Mouse (Mus musculus) C2C12 (cell line): ENCODE results near the gene Arid5b. TPM values are rescaled to one million over a fixed set of nuclear protein-coding genes. Genes with fewer than 3 reads are reported as not detected.

Experiments
- H3K27me3 ChIP-seq: one replicate; pipeline ENCODE4 v1.6.1; 2011; ENCODE audit not compliant: control insufficient read depth, insufficient read depth, insufficient read length
- H3K36me3 ChIP-seq: one replicate; pipeline ENCODE4 v1.6.1; 2011; ENCODE audit not compliant: control insufficient read depth, insufficient read depth
- H3K4me3 ChIP-seq: one replicate; pipeline ENCODE4 v1.5.1; 2011; ENCODE audit warnings: mild to moderate bottlenecking, control low read depth; ENCODE audit not compliant: poor library complexity, insufficient read depth, severe bottlenecking
- H3K79me2 ChIP-seq: one replicate; pipeline ENCODE4 v1.6.1; 2011; ENCODE audit not compliant: control insufficient read depth, insufficient read depth
- H3K79me3 ChIP-seq: one replicate; pipeline ENCODE4 v1.6.1; 2011; ENCODE audit warnings: low read depth, control low read depth
- H3ac ChIP-seq: one replicate; pipeline ENCODE3; 2011; ENCODE audit warnings: low read depth; ENCODE audit not compliant: control insufficient read depth, insufficient read length
- CEBPB ChIP-seq: IDR thresholded peaks from one replicate; pipeline ENCODE4 v1.6.1; 2011; ENCODE audit warnings: low read depth, mild to moderate bottlenecking, control low read depth, moderate library complexity
- CTCF ChIP-seq: IDR thresholded peaks from one replicate; pipeline ENCODE4 v1.5.1; 2011; ENCODE audit not compliant: control insufficient read depth, insufficient read depth, insufficient read length
- FOSL1 ChIP-seq: IDR thresholded peaks from one replicate; pipeline ENCODE4 v1.8.0; 2011; ENCODE audit warnings: mild to moderate bottlenecking, low read length; ENCODE audit not compliant: poor library complexity, insufficient read depth, severe bottlenecking
- MAX ChIP-seq: IDR thresholded peaks from one replicate; pipeline ENCODE4 v1.6.1; 2011; ENCODE audit warnings: mild to moderate bottlenecking, control low read depth
- MYOD1 ChIP-seq: IDR thresholded peaks from one replicate; pipeline ENCODE4 v1.6.1; 2011; ENCODE audit warnings: low read depth; ENCODE audit not compliant: control insufficient read depth, insufficient read length
- MYOG ChIP-seq: IDR thresholded peaks from one replicate; pipeline ENCODE4 v1.6.1; 2011; ENCODE audit not compliant: control insufficient read depth, insufficient read length; ENCODE audit errors: extremely low read depth
- USF1 ChIP-seq: IDR thresholded peaks from one replicate; pipeline ENCODE4 v1.6.1; 2011; ENCODE audit warnings: low read depth, mild to moderate bottlenecking, control low read depth, moderate library complexity
- polyA plus RNA-seq: library from polyadenylated mRNA; unstranded; fragments of >200 nt; fragmentation: generic; extraction: Trizol; gene quantifications from one replicate; pipeline ENCODE4 v1.2.1, GENCODE M21; 2012; ENCODE audit warnings: missing spikeins

The Arid5b gene
- polyA plus RNA-seq, 1 experiment = 6.0 TPM

- Histone ChIP-seq H3ac (no peak overlapping the region), H3K4me3 (no peak overlapping the region), H3K36me3 (peaks cover 45% of the 10 kb centered on the region), H3K79me2 (no peaks in the 10 kb centered on the region), H3K27me3 (no peaks in the 10 kb centered on the region), H3K79me3 (no peaks in the 10 kb centered on the region)
- TF ChIP-seq MYOD1 (no peak), CEBPB (no peak), CTCF (no peak), USF1 (no peak), MYOG (no peak), MAX (no peak), FOSL1 (no peak)
Measured at GRCm38 (mm10) chr10:68104881-68105781, 173.4 kb downstream of the Arid5b start.

- Histone ChIP-seq H3K27me3 (no peaks in the 10 kb centered on the region), H3ac (no peak overlapping the region), H3K79me2 (no peaks in the 10 kb centered on the region), H3K79me3 (no peaks in the 10 kb centered on the region), H3K36me3 (peaks cover 45% of the 10 kb centered on the region), H3K4me3 (no peak overlapping the region)
- TF ChIP-seq USF1 (no peak), FOSL1 (no peak), MAX (no peak), CEBPB (no peak), MYOD1 (no peak), MYOG (no peak), CTCF (no peak)
Measured at GRCm38 (mm10) chr10:68104481-68104880, 174.1 kb downstream of the Arid5b start.

- Histone ChIP-seq H3K79me2 (no peaks in the 10 kb centered on the region), H3K36me3 (peaks cover 45% of the 10 kb centered on the region), H3K27me3 (no peaks in the 10 kb centered on the region), H3K79me3 (no peaks in the 10 kb centered on the region), H3K4me3 (no peak overlapping the region), H3ac (no peak overlapping the region)
- TF ChIP-seq MYOD1 = no peak
- TF ChIP-seq FOSL1 = no peak
- TF ChIP-seq MYOG = no peak
Measured at GRCm38 (mm10) chr10:68103988-68104387, 174.6 kb downstream of the Arid5b start.

GRCm38 (mm10) chr10:68103078-68103855, 175.3 kb downstream of the Arid5b start:
- Histone ChIP-seq H3ac (no peak overlapping the region), H3K79me2 (no peaks in the 10 kb centered on the region), H3K27me3 (no peaks in the 10 kb centered on the region), H3K36me3 (peaks cover 46% of the 10 kb centered on the region), H3K79me3 (no peaks in the 10 kb centered on the region), H3K4me3 (no peak overlapping the region)
- TF ChIP-seq FOSL1 = no peak
- TF ChIP-seq MAX = no peak
- TF ChIP-seq CEBPB = no peak
- TF ChIP-seq USF1 = no peak
- TF ChIP-seq CTCF = no peak
- TF ChIP-seq MYOD1 = no peak
- no peak for TF ChIP-seq MYOG

- TF ChIP-seq USF1 (no peak), MYOD1 (no peak), CTCF (no peak), MYOG (no peak), MAX (no peak), CEBPB (no peak), FOSL1 (no peak)
- H3K27me3 ChIP-seq = no peaks in the 10 kb centered on the region
- no peaks in the 10 kb centered on the region for H3K79me3 ChIP-seq
- H3K36me3 ChIP-seq = peaks cover 52% of the 10 kb centered on the region
- H3K4me3 ChIP-seq = no peak overlapping the region
- H3ac ChIP-seq = no peak overlapping the region
- no peaks in the 10 kb centered on the region for H3K79me2 ChIP-seq
Measured at GRCm38 (mm10) chr10:68102566-68102965, 176.0 kb downstream of the Arid5b start.
